Comparison of ENCODE assay signal across 10 mouse cellular contexts in genomic region chr10:128413076-128413475, GRCm38 (mm10). TPM values are rescaled to one million over a fixed set of nuclear protein-coding genes. Genes with fewer than 3 reads are reported as not detected.
A peak's percentile ranks its signal among the peaks of the same experiment; 100 is the strongest.
DNase-seq lines count a peak whose midpoint lies in the region; ATAC-seq and TF ChIP-seq lines count a peak whose summit lies in the region.
"Had no signal": no experiment of that assay in that cellular context is flagged by ENCODE, and none has a peak within 500 bp of the region (broad histone marks: within the 10 kb centered on the region; RNA-seq: fewer than 3 reads in every experiment).

No protein-coding gene starts in this region.

- peaks cover 7% of the 10 kb centered on the region for H3K36me3 ChIP-seq in testis, adult 2 months (ENCODE audit: control insufficient read depth, insufficient read depth, low read length)
- peaks cover 11% of the 10 kb centered on the region for H3K36me3 ChIP-seq in liver, embryonic 15.5 days (replicated peaks)

- no peak for TF ChIP-seq POLR2A in cerebellum, adult 2 months (IDR thresholded peaks at IDR 0.05; ENCODE audit: borderline replicate concordance, insufficient read depth, low read length)
- no peak for TF ChIP-seq POLR2A in testis, adult 2 months (IDR thresholded peaks at IDR 0.05; ENCODE audit: control insufficient read depth, low read depth, low read length)

- peak overlapping the region; percentile 98 for H3K4me2 ChIP-seq in liver, embryonic 15.5 days

- peak overlapping the region; percentile 58; the same call in 1 of the 2 replicates for H3K27ac ChIP-seq in cerebellum, adult 2 months (ENCODE audit: insufficient read depth, low read length)
- no peak overlapping the region for H3K27ac ChIP-seq in testis, adult 2 months (ENCODE audit: control insufficient read depth, insufficient read depth, low read depth, low read length)
- no peak overlapping the region for H3K27ac ChIP-seq in liver, embryonic 15.5 days (replicated peaks)

- H3K9ac ChIP-seq in liver, embryonic 15.5 days = no peak overlapping the region

- H3K4me3 ChIP-seq in cerebellum, adult 2 months (replicated peaks; ENCODE audit: insufficient read depth, low read depth, low read length) = peak overlapping the region; percentile 50
- H3K4me3 ChIP-seq in testis, adult 2 months (ENCODE audit: control insufficient read depth, low read depth, low read length) = peak overlapping the region; percentile 99
- peak overlapping the region; percentile 84; the same call in 1 of the 2 replicates for H3K4me3 ChIP-seq in liver, embryonic 15.5 days (replicated peaks)

- H3K9me3 ChIP-seq in liver, embryonic 15.5 days (replicated peaks) = no peaks in the 10 kb centered on the region

- no peak for TF ChIP-seq CTCF in cerebellum, adult 2 months (IDR thresholded peaks at IDR 0.05; ENCODE audit: borderline replicate concordance, insufficient read depth, low read depth, low read length)
- TF ChIP-seq CTCF in testis, adult 2 months (IDR thresholded peaks at IDR 0.05; ENCODE audit: control insufficient read depth, insufficient read depth, insufficient replicate concordance, low read depth, low read length) = no peak

- no peak for ATAC-seq in liver, embryonic 15.5 days (ENCODE audit: insufficient read depth)
- ATAC-seq in megakaryocyte-erythroid progenitor cell, adult 5-6 weeks (replicated peaks; ENCODE audit: low FRiP score, low TSS enrichment, poor library complexity, severe bottlenecking) = no peak
- no peak for ATAC-seq in granulocyte monocyte progenitor cell, adult 5-6 weeks (replicated peaks; ENCODE audit: poor library complexity, severe bottlenecking)

- no peaks in the 10 kb centered on the region for H3K27me3 ChIP-seq in cerebellum, adult 2 months (ENCODE audit: control insufficient read depth, insufficient read depth, low read length)
- no peaks in the 10 kb centered on the region for H3K27me3 ChIP-seq in testis, adult 2 months (ENCODE audit: control insufficient read depth, insufficient read depth, low read length)
- no peaks in the 10 kb centered on the region for H3K27me3 ChIP-seq in liver, embryonic 15.5 days

- 5% methylated on average over 1 of the region's 1 CpGs for WGBS in cerebellum, adult 2 months
- 69% methylated on average over 1 of the region's 1 CpGs for WGBS in liver, embryonic 15.5 days (ENCODE audit: insufficient replicate concordance)

- DNase-seq in cerebellum, adult 2 months = peak in 1 of 2 experiments; percentile 62
- no peak for DNase-seq in cerebellum, adult 9-10 months
- no peak for DNase-seq in testis, postnatal 10 days (ENCODE audit: low spot score)
- no peak for DNase-seq in Muller cell, postnatal 12 days (ENCODE audit: inconsistent ontology term)
- DNase-seq: cerebellum, postnatal 36 days had no signal

- H3K4me1 ChIP-seq in cerebellum, adult 2 months (ENCODE audit: control insufficient read depth, insufficient read depth, low read length) = peaks cover 9% of the 10 kb centered on the region
- peaks cover 17% of the 10 kb centered on the region for H3K4me1 ChIP-seq in testis, adult 2 months (ENCODE audit: control insufficient read depth, insufficient read depth, low read length)
- H3K4me1 ChIP-seq in liver, embryonic 15.5 days (replicated peaks) = peaks cover 58% of the 10 kb centered on the region

RNA-seq across cellular contexts. Expression of gene Rnf41, which starts 1.6 kb away (rescaled TPM):
- 88.0 and 90.5 TPM in 2 replicates for polyA plus RNA-seq in cerebellum, adult 2 months (2012; rRNA removed)
- 82.6 and 84.1 TPM in 2 replicates for polyA plus RNA-seq in testis, adult 2 months (2012; rRNA removed)
- 8.5 and 9.6 TPM in 2 replicates for polyA plus RNA-seq in liver, embryonic 15.5 days (2015; fragmentation: Nextera tagmentation; extraction: Ambion mirVana)
- 20.9 and 21.6 TPM in 2 replicates for total RNA-seq in megakaryocyte-erythroid progenitor cell, adult 5-6 weeks (2014; fragmentation: Nextera tagmentation)
- 8.8 and 12.9 TPM in 2 replicates for total RNA-seq in megakaryocyte-erythroid progenitor cell, adult 5-6 weeks (2017)
- total RNA-seq in granulocyte monocyte progenitor cell, adult 5-6 weeks (2014; fragmentation: Nextera tagmentation) = 15.7 and 29.1 TPM in 2 replicates
- 16.5 and 18.6 TPM in 2 replicates for total RNA-seq in granulocyte monocyte progenitor cell, adult 5-6 weeks (2017)

RNA-seq across cellular contexts. Expression of gene Nabp2, which starts 1.8 kb away (rescaled TPM):
- 78.9 and 83.6 TPM in 2 replicates for polyA plus RNA-seq in cerebellum, adult 2 months (2012; rRNA removed)
- 22.5 and 27.7 TPM in 2 replicates for polyA plus RNA-seq in testis, adult 2 months (2012; rRNA removed)
- 35.3 and 37.5 TPM in 2 replicates for polyA plus RNA-seq in liver, embryonic 15.5 days (2015; fragmentation: Nextera tagmentation; extraction: Ambion mirVana)
- total RNA-seq in megakaryocyte-erythroid progenitor cell, adult 5-6 weeks (2014; fragmentation: Nextera tagmentation) = 63.0 and 130 TPM in 2 replicates
- total RNA-seq in megakaryocyte-erythroid progenitor cell, adult 5-6 weeks (2017) = 54.4 and 98.8 TPM in 2 replicates
- 80.4 and 115 TPM in 2 replicates for total RNA-seq in granulocyte monocyte progenitor cell, adult 5-6 weeks (2014; fragmentation: Nextera tagmentation)
- 58.6 and 60.5 TPM in 2 replicates for total RNA-seq in granulocyte monocyte progenitor cell, adult 5-6 weeks (2017)

RNA-seq across cellular contexts. Expression of gene Slc39a5, which starts 12.0 kb away (rescaled TPM):
- 0.13 TPM in 1 of 2 replicates, not detected in the other for polyA plus RNA-seq in cerebellum, adult 2 months (2012; rRNA removed)
- polyA plus RNA-seq in testis, adult 2 months (2012; rRNA removed) = 0.14 and 0.18 TPM in 2 replicates
- polyA plus RNA-seq in liver, embryonic 15.5 days (2015; fragmentation: Nextera tagmentation; extraction: Ambion mirVana) = 69.9 and 90.8 TPM in 2 replicates
- total RNA-seq in megakaryocyte-erythroid progenitor cell, adult 5-6 weeks (2014; fragmentation: Nextera tagmentation) = not detected in 2 replicates
- not detected in 2 replicates for total RNA-seq in megakaryocyte-erythroid progenitor cell, adult 5-6 weeks (2017)
- not detected in 2 replicates for total RNA-seq in granulocyte monocyte progenitor cell, adult 5-6 weeks (2014; fragmentation: Nextera tagmentation)
- total RNA-seq in granulocyte monocyte progenitor cell, adult 5-6 weeks (2017) = not detected in 2 replicates
- polyA plus RNA-seq: heart, postnatal 0 days had no signal

RNA-seq across cellular contexts. Expression of gene Ankrd52, which starts 36.2 kb away (rescaled TPM):
- 40.6 and 41.6 TPM in 2 replicates for polyA plus RNA-seq in cerebellum, adult 2 months (2012; rRNA removed)
- 6.8 and 7.0 TPM in 2 replicates for polyA plus RNA-seq in testis, adult 2 months (2012; rRNA removed)
- polyA plus RNA-seq in liver, embryonic 15.5 days (2015; fragmentation: Nextera tagmentation; extraction: Ambion mirVana) = 4.9 and 5.6 TPM in 2 replicates
- 62.2 and 68.5 TPM in 2 replicates for total RNA-seq in megakaryocyte-erythroid progenitor cell, adult 5-6 weeks (2014; fragmentation: Nextera tagmentation)
- total RNA-seq in megakaryocyte-erythroid progenitor cell, adult 5-6 weeks (2017) = 8.3 and 11.7 TPM in 2 replicates
- total RNA-seq in granulocyte monocyte progenitor cell, adult 5-6 weeks (2014; fragmentation: Nextera tagmentation) = 58.1 and 60.1 TPM in 2 replicates
- 9.1 and 11.3 TPM in 2 replicates for total RNA-seq in granulocyte monocyte progenitor cell, adult 5-6 weeks (2017)

RNA-seq across cellular contexts. Expression of gene Coq10a, which starts 44.3 kb away (rescaled TPM):
- polyA plus RNA-seq in cerebellum, adult 2 months (2012; rRNA removed) = 115 and 117 TPM in 2 replicates
- polyA plus RNA-seq in testis, adult 2 months (2012; rRNA removed) = 21.2 TPM in 2 replicates
- polyA plus RNA-seq in liver, embryonic 15.5 days (2015; fragmentation: Nextera tagmentation; extraction: Ambion mirVana) = 4.6 and 5.2 TPM in 2 replicates
- 12.9 and 16.8 TPM in 2 replicates for total RNA-seq in megakaryocyte-erythroid progenitor cell, adult 5-6 weeks (2014; fragmentation: Nextera tagmentation)
- total RNA-seq in megakaryocyte-erythroid progenitor cell, adult 5-6 weeks (2017) = 8.8 and 10.9 TPM in 2 replicates
- 20.8 and 28.4 TPM in 2 replicates for total RNA-seq in granulocyte monocyte progenitor cell, adult 5-6 weeks (2014; fragmentation: Nextera tagmentation)
- total RNA-seq in granulocyte monocyte progenitor cell, adult 5-6 weeks (2017) = 6.8 and 7.9 TPM in 2 replicates

Comparison
In these comparisons a context has a peak if more than half of its experiments do, and no peak if none do; other contexts are left out.
1. RNA of gene Slc39a5, which starts 12.0 kb away (polyA plus RNA-seq): 69.9 to 90.8 TPM in liver, embryonic 15.5 days; 0.14 to 0.18 TPM in testis, adult 2 months and 0.13 TPM in cerebellum, adult 2 months; every median in the first group is over 10 times any median in the second.
2. Peak in every context shown above with its lines, with median percentiles within 50 percentile points of each other: H3K4me3 ChIP-seq.